Mouse (Mus musculus): ENCODE data around the gene Cd24a. TPM values are rescaled to one million over a fixed set of nuclear protein-coding genes. Genes with fewer than 3 reads are reported as not detected.

Gene Cd24a
- 609 and 613 TPM in 2 replicates for total RNA-seq (2014; rRNA removed)
- 326 TPM in 2 replicates for polyA plus RNA-seq (2015; fragmentation: Nextera tagmentation; extraction: Ambion mirVana)

GRCm38 (mm10) chr10:43577997-43578331 lies at the start of gene Cd24a:
Cd24a (plus strand) TSS chr10:43578284.
- DNase-seq (ENCODE audit: low spot score) (no peak), ATAC-seq (ENCODE audit: low FRiP score) (no peak)
- no peak for TF ChIP-seq CTCF (IDR thresholded peaks at IDR 0.05)
- no peaks in the 10 kb centered on the region for H3K36me3 ChIP-seq (ENCODE audit: insufficient read depth, low read length)
- H3K4me1 ChIP-seq (ENCODE audit: insufficient read depth, low read length): 0 out of 2 replicates have a peak, but pooled peaks cover 2% of the 10 kb centered on the region
- no peaks in the 10 kb centered on the region for H3K9me3 ChIP-seq (ENCODE audit: low read length)
- H3K27ac ChIP-seq (ENCODE audit: low read depth, low read length): peak within 1 kb of the TSS; percentile 88
- H3K9ac ChIP-seq (replicated peaks; ENCODE audit: low read length, poor library complexity, severe bottlenecking): peak within 1 kb of the TSS; percentile 87
- peak within 1 kb of the TSS; percentile 46 for H3K4me3 ChIP-seq (ENCODE audit: low read depth, low read length)
- H3K27me3 ChIP-seq (ENCODE audit: insufficient read depth, low read length): no peaks in the 10 kb centered on the region
- WGBS: under 1% methylated on average over 6 of the region's 6 CpGs
- peak within 1 kb of the TSS; percentile 95 for H3K4me2 ChIP-seq (ENCODE audit: low read depth, low read length, poor library complexity, severe bottlenecking)

- no peak overlapping the region for H3K27ac ChIP-seq (ENCODE audit: low read depth, low read length)
- ATAC-seq (ENCODE audit: low FRiP score) (no peak), DNase-seq (ENCODE audit: low spot score) (no peak)
- 67% methylated on average over 1 of the region's 1 CpGs for WGBS
- no peak overlapping the region for H3K4me2 ChIP-seq (ENCODE audit: low read depth, low read length, poor library complexity, severe bottlenecking)
- no peak for TF ChIP-seq CTCF (IDR thresholded peaks at IDR 0.05)
- H3K36me3 ChIP-seq (ENCODE audit: insufficient read depth, low read length): peaks cover 30% of the 10 kb centered on the region
- no peak overlapping the region for H3K9ac ChIP-seq (replicated peaks; ENCODE audit: low read length, poor library complexity, severe bottlenecking)
- peaks cover under 1% of the 10 kb centered on the region; the same call in 1 of the 2 replicates for H3K4me1 ChIP-seq (ENCODE audit: insufficient read depth, low read length)
- H3K9me3 ChIP-seq (ENCODE audit: low read length): no peaks in the 10 kb centered on the region
- no peaks in the 10 kb centered on the region for H3K27me3 ChIP-seq (ENCODE audit: insufficient read depth, low read length)
- no peak overlapping the region for H3K4me3 ChIP-seq (ENCODE audit: low read depth, low read length)
These were observed 43.7 kb upstream of the Cd24a start for GRCm38 (mm10) chr10:43534382-43534781.

GRCm38 (mm10) chr10:43537652-43538051 lies 40.4 kb upstream of the Cd24a start:
- WGBS: 96% methylated on average over 7 of the region's 7 CpGs
- H3K9me3 ChIP-seq (ENCODE audit: low read length): no peaks in the 10 kb centered on the region
- H3K27ac ChIP-seq (ENCODE audit: low read depth, low read length): no peak overlapping the region
- no peaks in the 10 kb centered on the region for H3K27me3 ChIP-seq (ENCODE audit: insufficient read depth, low read length)
- H3K4me1 ChIP-seq (ENCODE audit: insufficient read depth, low read length): peaks cover 5% of the 10 kb centered on the region; the same call in 1 of the 2 replicates
- H3K4me3 ChIP-seq (ENCODE audit: low read depth, low read length): no peak overlapping the region
- H3K4me2 ChIP-seq (ENCODE audit: low read depth, low read length, poor library complexity, severe bottlenecking): no peak overlapping the region
- ATAC-seq (ENCODE audit: low FRiP score) (no peak), DNase-seq (ENCODE audit: low spot score) (no peak)
- peaks cover 3% of the 10 kb centered on the region for H3K36me3 ChIP-seq (ENCODE audit: insufficient read depth, low read length)
- TF ChIP-seq CTCF (IDR thresholded peaks at IDR 0.05): no peak
- H3K9ac ChIP-seq (replicated peaks; ENCODE audit: low read length, poor library complexity, severe bottlenecking): no peak overlapping the region

- H3K27ac ChIP-seq (ENCODE audit: low read depth, low read length): no peak overlapping the region
- no peak overlapping the region for H3K9ac ChIP-seq (replicated peaks; ENCODE audit: low read length, poor library complexity, severe bottlenecking)
- ATAC-seq (ENCODE audit: low FRiP score): no peak
- TF ChIP-seq CTCF (IDR thresholded peaks at IDR 0.05): no peak
- 0 out of 2 replicates have a peak, but pooled peaks cover 2% of the 10 kb centered on the region for H3K36me3 ChIP-seq (ENCODE audit: insufficient read depth, low read length)
- DNase-seq (ENCODE audit: low spot score): no peak
- H3K27me3 ChIP-seq (ENCODE audit: insufficient read depth, low read length): no peaks in the 10 kb centered on the region
- no peak overlapping the region for H3K4me3 ChIP-seq (ENCODE audit: low read depth, low read length)
- H3K4me1 ChIP-seq (ENCODE audit: insufficient read depth, low read length): peaks cover 5% of the 10 kb centered on the region; the same call in 1 of the 2 replicates
- H3K9me3 ChIP-seq (ENCODE audit: low read length): no peaks in the 10 kb centered on the region
- 85% methylated on average over 5 of the region's 5 CpGs for WGBS
- no peak overlapping the region for H3K4me2 ChIP-seq (ENCODE audit: low read depth, low read length, poor library complexity, severe bottlenecking)
These were observed 39.3 kb upstream of the Cd24a start for GRCm38 (mm10) chr10:43538831-43539230.

- Histone ChIP-seq H3K4me3 (ENCODE audit: low read depth, low read length) (peak overlapping the region; percentile 87), H3K9me3 (ENCODE audit: low read length) (no peaks in the 10 kb centered on the region), H3K27me3 (ENCODE audit: insufficient read depth, low read length) (no peaks in the 10 kb centered on the region), H3K4me2 (ENCODE audit: low read depth, low read length, poor library complexity, severe bottlenecking) (peak overlapping the region; percentile 58), H3K9ac (replicated peaks; ENCODE audit: low read length, poor library complexity, severe bottlenecking) (peak overlapping the region; percentile 89), H3K27ac (ENCODE audit: low read depth, low read length) (peak overlapping the region; percentile 74; the same call in 1 of the 2 replicates), H3K36me3 (ENCODE audit: insufficient read depth, low read length) (0 out of 2 replicates have a peak, but pooled peaks cover 2% of the 10 kb centered on the region), H3K4me1 (ENCODE audit: insufficient read depth, low read length) (peaks cover 5% of the 10 kb centered on the region; the same call in 1 of the 2 replicates)
- DNase-seq (ENCODE audit: low spot score): no peak
- whole genome bisulfite sequencing: 22% methylated on average over 12 of the region's 12 CpGs
- TF ChIP-seq CTCF (IDR thresholded peaks at IDR 0.05): no peak
- no peak for ATAC-seq (ENCODE audit: low FRiP score)
These were observed 38.3 kb upstream of the Cd24a start for GRCm38 (mm10) chr10:43539746-43540310.

GRCm38 (mm10) chr10:43540442-43541152 lies 37.5 kb upstream of the Cd24a start, which contains the start of gene 1700021F05Rik:
1700021F05Rik (minus strand) TSS chr10:43540994.
- ATAC-seq (ENCODE audit: low FRiP score): peak; percentile 99
- no peaks in the 10 kb centered on the region for H3K9me3 ChIP-seq (ENCODE audit: low read length)
- peak within 1 kb of the TSS; percentile 87 for H3K4me3 ChIP-seq (ENCODE audit: low read depth, low read length)
- H3K36me3 ChIP-seq (ENCODE audit: insufficient read depth, low read length): 0 out of 2 replicates have a peak, but pooled peaks cover 2% of the 10 kb centered on the region
- H3K9ac ChIP-seq (replicated peaks; ENCODE audit: low read length, poor library complexity, severe bottlenecking): peak within 1 kb of the TSS; percentile 89
- H3K27me3 ChIP-seq (ENCODE audit: insufficient read depth, low read length): no peaks in the 10 kb centered on the region
- peak within 1 kb of the TSS; percentile 74 for H3K27ac ChIP-seq (ENCODE audit: low read depth, low read length)
- under 1% methylated on average over 47 of the region's 56 CpGs for WGBS
- H3K4me1 ChIP-seq (ENCODE audit: insufficient read depth, low read length): peaks cover 5% of the 10 kb centered on the region; the same call in 1 of the 2 replicates
- TF ChIP-seq CTCF (IDR thresholded peaks at IDR 0.05): peak; percentile 86
- peak within 1 kb of the TSS; percentile 58 for H3K4me2 ChIP-seq (ENCODE audit: low read depth, low read length, poor library complexity, severe bottlenecking)
- DNase-seq (ENCODE audit: low spot score): peak; percentile 95

All from midbrain, postnatal 0 days (tissue).